Mouse (Mus musculus) heart, embryonic 12.5 days (tissue): ENCODE data around the gene Negr1. TPM values are rescaled to one million over a fixed set of nuclear protein-coding genes. Genes with fewer than 3 reads are reported as not detected.
A peak's percentile ranks its signal among the peaks of the same experiment; 100 is the strongest.

Experiments
- ATAC-seq: fragments of 200-750 bp; cut with Nextera tagmentation; 2 replicates; pipeline ENCODE4 v1.8.0; 2017; ENCODE audit warnings: moderate TSS enrichment, moderate library complexity; ENCODE audit not compliant: insufficient number of reproducible peaks, low FRiP score
- H3K27ac ChIP-seq: fragments of 300-500 bp; sonication (generic); 2 replicates; pipeline ENCODE4 v1.5.1; 2016; ENCODE audit warnings: mild to moderate bottlenecking, moderate library complexity; ENCODE audit not compliant: poor library complexity, severe bottlenecking
- H3K27me3 ChIP-seq: fragments of 300-500 bp; sonication (generic); replicated peaks from 2 replicates; pipeline ENCODE4 v1.6.1; 2016; ENCODE audit warnings: mild to moderate bottlenecking, moderate library complexity
- H3K36me3 ChIP-seq: fragments of 300-500 bp; sonication (generic); 2 replicates; pipeline ENCODE4 v1.6.1; 2016; ENCODE audit warnings: mild to moderate bottlenecking, moderate library complexity
- H3K4me1 ChIP-seq: fragments of 300-500 bp; sonication (generic); replicated peaks from 2 replicates; pipeline ENCODE4 v1.6.1; 2016; ENCODE audit warnings: mild to moderate bottlenecking
- H3K4me2 ChIP-seq: fragments of 300-500 bp; sonication (generic); 2 replicates; pipeline ENCODE4 v1.6.1; 2016; ENCODE audit warnings: mild to moderate bottlenecking, moderate library complexity
- H3K4me3 ChIP-seq: fragments of 300-500 bp; sonication (generic); 2 replicates; pipeline ENCODE4 v1.5.1; 2016; ENCODE audit warnings: mild to moderate bottlenecking
- H3K9ac ChIP-seq: fragments of 300-500 bp; sonication (generic); 2 replicates; pipeline ENCODE4 v1.6.1; 2016; ENCODE audit warnings: mild to moderate bottlenecking, moderate library complexity
- H3K9me3 ChIP-seq: fragments of 300-500 bp; sonication (generic); replicated peaks from 2 replicates; pipeline ENCODE4 v1.6.1; 2016; ENCODE audit warnings: mild to moderate bottlenecking, moderate library complexity
- WGBS: fragments of 180-500 bp; shearing (Covaris S2); methylation state at CpG from one replicate; pipeline ENCODE4 v1.1.7; 2016; 5-methylcytosine and 5-hydroxymethylcytosine counted together
- polyA plus RNA-seq: library from polyadenylated mRNA; unstranded; fragments of >200 nt; fragmentation: Nextera tagmentation; extraction: Ambion mirVana; gene quantifications from 2 replicates; pipeline ENCODE4 v1.2.1, GENCODE M21; 2016

The Negr1 gene
- polyA plus RNA-seq, 1 experiment from 2014 or later, result 2.2 TPM

DNA sequence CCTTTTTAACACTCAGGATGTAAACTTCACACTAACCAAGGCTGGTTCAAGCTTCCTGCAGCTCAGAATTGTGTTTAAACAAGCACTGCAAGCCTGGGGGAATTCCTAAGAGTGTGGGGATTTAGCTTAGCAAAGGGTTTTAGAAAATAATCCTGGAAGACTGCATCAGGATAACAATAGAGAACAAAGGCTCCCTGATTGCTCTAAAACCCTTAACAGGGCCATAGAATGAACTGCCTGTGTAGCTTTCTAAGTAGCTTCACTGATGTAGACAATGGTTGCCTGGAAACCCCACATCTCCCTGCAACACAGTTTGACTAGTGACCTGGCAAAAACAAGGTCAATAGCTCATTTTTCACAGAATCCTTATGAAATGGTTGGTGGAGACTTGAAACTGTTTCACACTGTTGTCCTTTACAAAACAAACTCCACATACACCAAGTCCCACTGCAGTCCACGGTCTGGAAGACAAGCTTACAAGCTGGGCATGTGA is 759.5 kb downstream of the Negr1 start:
- H3K4me2 ChIP-seq, result no peak overlapping the region
- 56% methylated on average over 1 of the region's 1 CpGs for WGBS
- no peaks in the 10 kb centered on the region for H3K9me3 ChIP-seq
- no peak for ATAC-seq
- no peak overlapping the region for H3K9ac ChIP-seq
- H3K27ac ChIP-seq, result no peak overlapping the region
- no peaks in the 10 kb centered on the region for H3K27me3 ChIP-seq
- no peaks in the 10 kb centered on the region for H3K36me3 ChIP-seq
- H3K4me3 ChIP-seq, result no peak overlapping the region
- H3K4me1 ChIP-seq, result no peaks in the 10 kb centered on the region

GRCm38 (mm10) chr3:157321834-157322233 is 760.2 kb downstream of the Negr1 start:
- H3K9ac ChIP-seq, result no peak overlapping the region
- WGBS, result 29% methylated on average over 1 of the region's 1 CpGs
- no peaks in the 10 kb centered on the region for H3K36me3 ChIP-seq
- no peaks in the 10 kb centered on the region for H3K27me3 ChIP-seq
- H3K27ac ChIP-seq, result no peak overlapping the region
- no peak overlapping the region for H3K4me3 ChIP-seq
- no peak for ATAC-seq
- no peaks in the 10 kb centered on the region for H3K4me1 ChIP-seq
- H3K9me3 ChIP-seq, result no peaks in the 10 kb centered on the region
- no peak overlapping the region for H3K4me2 ChIP-seq

DNA sequence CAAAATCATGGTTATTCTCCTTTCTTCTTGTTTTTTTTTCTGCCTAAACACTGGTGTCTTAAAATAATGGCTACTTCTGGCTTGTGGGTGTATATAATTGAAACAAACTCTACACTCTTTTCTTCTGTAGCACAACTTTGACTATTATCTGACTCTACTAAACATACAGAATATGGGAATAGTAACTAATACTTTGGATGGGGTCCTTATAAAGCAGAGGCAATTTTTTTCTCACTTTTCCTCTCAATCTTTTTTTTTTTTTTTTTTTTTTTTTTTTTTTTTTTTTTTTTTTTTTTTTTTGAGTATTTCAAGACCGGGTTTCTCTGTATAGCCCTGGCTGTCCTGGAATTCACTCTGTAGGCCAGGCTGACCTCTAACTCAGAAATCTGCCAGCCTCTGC is 772.6 kb downstream of the Negr1 start:
- no peak overlapping the region for H3K9ac ChIP-seq
- H3K9me3 ChIP-seq, result no peaks in the 10 kb centered on the region
- H3K36me3 ChIP-seq, result no peaks in the 10 kb centered on the region
- H3K27ac ChIP-seq, result no peak overlapping the region
- ATAC-seq, result no peak
- no peak overlapping the region for H3K4me3 ChIP-seq
- 80% methylated on average over 1 of the region's 1 CpGs for WGBS
- no peak overlapping the region for H3K4me2 ChIP-seq
- H3K4me1 ChIP-seq, result no peaks in the 10 kb centered on the region
- H3K27me3 ChIP-seq, result no peaks in the 10 kb centered on the region

GRCm38 (mm10) chr3:157349480-157349879 is 787.9 kb downstream of the Negr1 start:
- Histone ChIP-seq H3K9me3 (no peaks in the 10 kb centered on the region), H3K4me3 (no peak overlapping the region), H3K36me3 (no peaks in the 10 kb centered on the region), H3K4me2 (no peak overlapping the region), H3K27ac (no peak overlapping the region), H3K4me1 (no peaks in the 10 kb centered on the region), H3K27me3 (no peaks in the 10 kb centered on the region), H3K9ac (no peak overlapping the region)
- 76% methylated on average over 2 of the region's 2 CpGs for WGBS
- ATAC-seq, result no peak

DNA sequence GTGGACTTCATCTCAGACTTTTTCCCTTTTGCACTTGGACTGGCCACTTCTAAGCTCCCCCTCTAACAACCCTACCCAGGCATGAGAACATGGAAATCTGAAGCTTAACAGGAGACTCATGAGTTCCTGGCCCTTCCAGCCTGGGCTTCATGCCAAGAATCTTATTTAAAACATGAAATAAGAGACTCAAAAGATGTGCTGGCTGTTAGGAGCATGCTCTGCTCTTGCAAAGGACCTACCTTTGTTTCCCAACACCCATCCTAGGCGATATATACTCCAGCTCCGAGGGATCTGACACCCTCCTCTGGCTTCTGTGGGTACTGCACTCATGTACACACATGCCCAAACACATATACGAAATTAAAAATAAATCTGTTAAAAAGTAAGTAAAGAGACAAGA is 797.3 kb downstream of the Negr1 start:
- no peaks in the 10 kb centered on the region for H3K36me3 ChIP-seq
- H3K9ac ChIP-seq, result no peak overlapping the region
- no peaks in the 10 kb centered on the region; the same call in 1 of the 2 replicates for H3K4me1 ChIP-seq
- H3K4me3 ChIP-seq, result no peak overlapping the region
- ATAC-seq, result peak; percentile 87
- 41% methylated on average over 3 of the region's 3 CpGs for WGBS
- H3K9me3 ChIP-seq, result no peaks in the 10 kb centered on the region
- H3K27me3 ChIP-seq, result no peaks in the 10 kb centered on the region
- H3K4me2 ChIP-seq, result no peak overlapping the region
- H3K27ac ChIP-seq, result peak overlapping the region; percentile 84

DNA sequence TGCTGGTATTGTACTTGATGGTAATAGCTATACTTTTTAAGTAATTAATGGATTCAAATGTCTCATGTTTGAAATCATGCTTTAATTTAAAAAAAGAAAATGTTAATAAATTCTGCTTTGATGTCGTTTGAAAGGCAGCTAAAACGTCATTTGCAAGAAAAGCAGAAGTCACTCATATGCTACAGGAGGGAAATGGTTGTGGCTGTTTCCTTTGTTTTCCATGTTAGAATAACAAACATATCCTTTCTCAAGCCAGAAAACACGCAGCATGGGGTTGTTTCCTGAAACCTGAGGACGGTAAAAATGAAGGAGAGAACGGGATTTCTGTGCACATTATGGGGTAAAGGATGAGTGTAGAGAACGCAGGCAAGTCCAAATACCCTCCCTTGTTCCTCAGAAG is 798.2 kb downstream of the Negr1 start:
- H3K27ac ChIP-seq, result no peak overlapping the region
- no peak overlapping the region for H3K4me3 ChIP-seq
- no peaks in the 10 kb centered on the region; the same call in 1 of the 2 replicates for H3K4me1 ChIP-seq
- no peak overlapping the region for H3K4me2 ChIP-seq
- no peak overlapping the region for H3K9ac ChIP-seq
- H3K36me3 ChIP-seq, result no peaks in the 10 kb centered on the region
- H3K27me3 ChIP-seq, result no peaks in the 10 kb centered on the region
- no peak for ATAC-seq
- H3K9me3 ChIP-seq, result no peaks in the 10 kb centered on the region
- 61% methylated on average over 6 of the region's 6 CpGs for WGBS
